Mouse (Mus musculus) c-Kit-negative CD71-positive TER-119-positive erythroid progenitor cells, embryonic 14.5 days (primary cell): ENCODE measurements around the gene Tmem169.
A peak's percentile ranks its signal among the peaks of the same experiment; 100 is the strongest.

Experiments used
- DNase-seq: peaks from one replicate; pipeline ENCODE4 v3.0.0-alpha.2; 2013; ENCODE audit warnings: low read depth, low spot score

Tmem169 gene

DNA sequence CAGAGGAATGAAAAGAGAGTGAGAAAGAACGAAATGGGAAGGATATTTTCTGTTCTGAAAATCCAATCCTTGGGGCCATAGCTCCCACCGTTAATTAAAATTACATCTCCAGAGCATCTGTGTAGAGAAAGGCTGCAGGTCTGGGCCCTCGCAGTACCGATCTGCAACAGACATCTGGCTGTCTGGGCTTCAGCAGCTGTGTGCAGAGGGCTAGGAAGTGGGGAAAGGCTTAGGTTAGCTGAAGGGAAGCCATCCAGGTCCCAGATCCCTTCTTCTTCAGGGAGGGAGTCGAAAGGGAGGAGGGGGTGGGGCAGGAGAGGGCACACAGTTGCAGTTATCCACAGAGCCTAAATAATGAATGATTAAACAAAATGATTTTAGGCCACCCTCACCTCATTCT is 370 bp downstream of the Tmem169 start:
- DNase-seq, result no peak

DNA sequence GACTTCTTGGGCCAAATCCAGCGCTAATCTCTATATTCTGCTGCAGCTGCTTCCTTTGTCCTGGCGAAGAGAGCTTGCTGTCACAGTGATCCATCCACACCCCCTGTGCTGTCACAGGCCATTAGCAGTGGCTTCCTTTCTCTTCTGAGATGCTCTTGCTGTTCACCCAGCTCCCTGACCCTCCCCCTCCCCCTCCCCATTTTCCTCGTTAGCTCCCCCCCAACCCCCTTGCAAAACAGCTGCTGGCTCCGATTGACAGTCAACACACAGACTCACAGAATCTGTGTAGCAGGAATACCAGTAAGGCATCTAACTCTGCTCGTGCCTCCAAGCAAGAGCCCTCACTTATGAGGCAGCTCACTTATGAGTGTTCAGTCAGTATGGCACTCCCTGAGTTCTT is 2.7 kb downstream of the Tmem169 start:
- no peak for DNase-seq

DNA sequence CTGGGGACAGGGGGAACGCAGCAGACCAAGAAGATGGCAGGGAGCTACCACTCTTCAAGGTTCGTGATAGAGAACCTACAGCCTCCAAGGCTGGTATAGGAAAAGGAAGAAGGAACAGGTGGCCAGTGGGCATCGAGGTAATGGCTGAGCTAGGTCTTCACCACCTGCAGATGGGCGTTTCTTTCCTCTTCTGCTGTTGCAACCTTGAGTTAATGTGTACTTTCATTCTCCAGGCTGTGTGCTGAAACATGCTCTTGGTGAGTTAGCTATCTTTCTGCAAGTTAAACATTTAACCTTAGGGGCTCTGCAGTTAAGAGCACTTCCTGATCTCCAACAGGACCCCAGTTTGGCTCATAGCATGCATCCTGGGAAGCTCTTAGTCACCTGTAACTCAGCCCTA is 3.7 kb downstream of the Tmem169 start:
- DNase-seq, result no peak

DNA sequence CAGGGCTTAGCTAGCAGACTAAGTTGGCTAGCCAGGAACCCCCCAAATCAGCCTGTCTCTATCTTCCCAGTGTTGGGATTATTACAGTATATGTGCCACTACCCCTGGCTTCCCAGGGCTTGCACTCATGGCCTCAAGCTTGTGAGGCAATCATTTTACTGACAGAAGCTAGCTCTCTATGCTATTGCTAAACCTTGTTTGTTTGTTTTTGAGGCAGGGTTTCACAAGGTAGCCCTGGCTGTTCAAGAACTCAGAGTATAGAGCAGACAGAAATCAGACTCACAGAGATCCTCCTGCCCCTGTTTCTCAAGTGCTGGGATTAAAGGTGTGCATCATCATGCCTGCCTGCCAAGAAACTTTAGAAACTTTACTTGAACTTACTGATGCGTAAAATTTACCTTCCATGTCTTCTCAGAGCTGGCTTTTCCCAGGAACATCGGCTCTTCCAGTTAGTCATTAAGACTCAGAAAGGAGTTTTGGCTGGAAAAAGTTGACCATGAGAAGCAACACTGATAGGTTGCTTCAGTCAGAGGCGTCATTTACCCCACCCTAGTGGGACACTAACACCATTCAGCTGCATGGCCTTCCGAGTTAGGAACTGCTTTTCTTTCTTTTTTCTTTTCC is 4.5 kb downstream of the Tmem169 start:
- DNase-seq, result no peak

DNA sequence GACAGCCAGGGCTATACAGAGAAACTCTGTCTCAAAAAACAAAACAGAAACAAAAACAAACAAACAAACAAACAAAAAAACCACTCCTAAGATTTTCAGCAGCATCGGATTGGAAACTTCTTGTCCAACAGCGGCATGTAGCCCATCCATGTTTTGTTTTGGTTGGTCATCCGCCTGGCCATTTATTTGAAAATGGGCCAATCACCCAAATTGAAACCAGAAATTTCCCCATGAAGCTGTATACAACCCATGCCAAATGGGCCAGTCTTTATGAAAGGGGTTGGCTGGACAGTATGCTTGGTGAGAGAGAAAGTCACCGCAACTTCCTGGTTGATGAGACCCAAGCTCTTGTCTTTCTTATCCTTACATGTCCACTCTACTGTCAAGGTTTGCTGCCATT is 6.7 kb downstream of the Tmem169 start:
- no peak for DNase-seq

DNA sequence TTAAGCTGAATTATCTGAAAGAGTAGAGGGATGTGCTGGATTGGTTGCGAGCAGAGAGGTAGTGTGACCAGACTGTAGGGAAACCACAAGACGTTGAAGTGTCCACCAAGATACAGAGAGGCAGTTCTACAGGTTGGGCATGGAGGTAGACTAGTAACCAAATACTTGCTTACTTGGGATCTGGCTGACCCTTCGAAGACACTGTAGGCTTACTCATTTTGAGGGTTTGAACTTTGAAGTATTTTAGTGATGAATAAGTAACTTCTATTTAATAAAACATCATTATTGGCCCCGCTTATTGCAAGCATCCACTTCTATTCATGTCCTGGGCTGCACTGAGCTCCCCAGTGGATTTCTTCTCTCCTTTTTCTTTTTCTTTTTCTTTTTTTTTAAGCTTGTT is 7.3 kb downstream of the Tmem169 start:
- no peak for DNase-seq

DNA sequence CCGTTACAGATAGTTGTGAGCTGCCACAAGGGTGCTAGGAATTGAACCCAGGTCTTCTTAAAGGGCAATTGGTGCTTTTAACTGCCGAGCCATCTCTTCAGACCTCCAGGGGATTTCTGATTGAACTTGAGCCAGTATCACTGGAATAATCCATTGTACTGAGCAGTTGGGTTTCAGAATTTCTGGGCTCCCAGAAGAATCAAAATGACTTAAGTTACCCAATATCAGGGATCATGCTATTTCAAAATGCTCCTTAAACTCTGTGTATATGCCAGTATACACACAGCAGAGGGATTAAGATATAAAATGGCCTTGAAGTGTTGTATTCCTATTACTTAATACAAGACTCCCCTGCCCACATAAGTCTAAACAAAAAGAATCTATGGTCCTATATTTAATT is 7.8 kb downstream of the Tmem169 start:
- no peak for DNase-seq

DNA sequence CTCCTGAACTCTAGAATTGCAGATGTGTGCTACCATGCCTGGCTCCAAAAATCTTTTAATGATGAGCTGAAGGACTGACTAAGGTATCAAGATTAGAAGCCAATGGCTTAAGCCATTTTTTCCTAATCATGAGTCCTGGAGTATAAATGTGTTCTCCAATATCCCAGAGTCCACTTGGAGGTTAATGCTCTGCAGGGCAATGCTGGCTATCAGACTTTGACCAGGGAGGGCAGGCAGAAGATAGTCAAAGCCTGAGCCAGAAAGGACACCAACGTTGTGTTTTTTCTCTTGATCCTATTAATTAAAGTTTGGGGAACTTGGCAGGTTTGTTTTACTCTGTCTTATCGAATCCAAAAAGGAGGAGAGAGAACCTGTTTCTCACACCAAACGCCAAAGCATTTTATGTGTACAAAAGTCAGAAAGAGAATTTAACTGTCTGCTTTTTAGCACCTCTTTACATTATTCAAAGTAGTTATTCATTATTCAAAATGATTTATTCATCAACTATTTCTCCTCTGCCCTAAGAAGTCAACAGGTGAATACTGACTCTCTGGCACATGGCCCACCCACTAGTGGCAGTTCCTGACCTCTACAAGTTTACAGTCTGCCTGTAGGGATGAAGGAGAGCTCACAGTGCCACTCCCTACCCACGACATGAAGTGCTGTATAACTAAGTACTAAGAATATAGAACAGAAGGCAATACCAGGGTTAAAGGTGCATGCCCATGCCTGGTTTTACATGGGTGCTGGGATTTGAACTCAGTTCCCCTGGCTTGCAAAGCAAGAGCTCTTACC is 9.9 kb downstream of the Tmem169 start:
- no peak for DNase-seq

DNA sequence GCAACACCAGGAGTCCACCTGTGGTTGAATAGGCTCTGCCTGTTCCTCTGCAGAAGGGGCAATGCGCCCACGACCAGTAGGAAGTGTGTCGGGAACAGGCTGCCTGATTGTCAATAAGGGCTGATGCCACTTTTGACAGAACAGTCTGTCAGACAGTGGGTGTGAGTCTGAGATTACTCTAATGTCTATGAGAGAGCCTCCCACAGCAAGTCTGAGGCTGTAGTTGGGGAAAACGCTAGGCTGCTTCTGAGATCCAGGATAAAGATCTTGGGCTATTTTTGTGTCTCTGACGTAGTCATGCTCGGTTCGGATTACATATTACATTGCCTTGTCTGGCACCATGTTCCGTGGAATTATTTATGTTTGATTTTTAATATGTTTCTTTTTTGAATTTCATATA is 11.6 kb downstream of the Tmem169 start:
- DNase-seq, result no peak

DNA sequence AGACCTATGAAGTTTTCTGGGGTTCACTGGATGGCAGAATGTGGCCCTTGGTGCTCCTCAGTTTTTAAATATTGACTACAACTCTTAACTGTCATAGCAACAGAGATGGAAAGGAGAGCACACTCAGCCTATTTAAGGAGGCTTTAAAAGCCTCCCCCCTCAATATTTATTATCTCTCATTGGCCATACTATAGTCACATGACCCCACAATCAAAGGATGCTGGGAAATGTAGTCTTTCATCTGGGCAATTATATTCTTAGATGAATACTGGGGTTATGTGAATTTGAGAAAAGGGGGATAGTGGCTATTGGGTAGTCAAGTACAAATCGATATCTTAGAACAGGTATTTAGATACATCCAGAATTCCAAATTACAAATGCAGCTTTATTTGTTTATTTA is 17.7 kb downstream of the Tmem169 start:
- DNase-seq, result no peak

DNA sequence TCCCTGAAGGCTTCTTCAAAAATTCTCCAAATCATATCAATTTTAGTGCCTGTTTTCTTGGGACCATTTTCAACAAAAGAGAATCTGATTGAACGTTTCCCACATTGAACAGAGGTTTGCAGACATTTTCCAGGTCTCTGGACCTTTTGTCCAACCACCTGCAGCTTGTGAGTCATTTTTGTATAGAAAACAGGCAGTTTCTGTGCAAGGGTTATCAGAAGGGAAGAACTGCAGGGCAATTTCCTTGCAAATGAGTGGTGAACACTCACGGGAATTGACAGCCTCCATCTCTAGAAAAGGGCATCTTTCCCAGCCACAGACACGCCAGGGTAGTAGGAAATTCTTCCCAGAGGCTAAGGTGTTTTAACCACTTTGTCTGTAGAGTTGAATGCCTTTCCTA is 22.1 kb downstream of the Tmem169 start:
- DNase-seq, result no peak

DNA sequence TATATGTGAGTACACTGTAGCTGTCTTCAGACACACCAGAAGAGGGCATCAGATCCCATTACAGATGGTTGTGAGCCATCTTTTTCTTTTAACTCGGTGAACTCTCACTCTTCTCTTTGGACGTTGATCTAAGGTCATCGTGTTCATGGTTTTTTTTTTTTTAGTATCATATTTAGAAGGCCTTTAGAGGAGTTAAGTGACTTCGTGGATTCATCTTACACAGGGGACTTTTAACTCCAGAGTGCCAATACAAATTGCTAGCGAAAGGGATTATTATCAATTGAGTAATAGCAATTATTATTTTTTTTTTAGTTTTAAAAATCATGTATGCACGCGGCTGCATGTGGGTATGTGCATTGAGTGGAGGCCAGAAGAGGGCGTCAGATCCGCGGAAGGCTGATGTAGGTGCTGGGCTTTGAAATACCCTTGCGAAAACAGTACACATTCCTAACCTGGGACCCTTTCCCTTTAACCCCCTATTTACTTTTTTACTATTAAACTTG is 22.6 kb downstream of the Tmem169 start:
- no peak for DNase-seq

DNA sequence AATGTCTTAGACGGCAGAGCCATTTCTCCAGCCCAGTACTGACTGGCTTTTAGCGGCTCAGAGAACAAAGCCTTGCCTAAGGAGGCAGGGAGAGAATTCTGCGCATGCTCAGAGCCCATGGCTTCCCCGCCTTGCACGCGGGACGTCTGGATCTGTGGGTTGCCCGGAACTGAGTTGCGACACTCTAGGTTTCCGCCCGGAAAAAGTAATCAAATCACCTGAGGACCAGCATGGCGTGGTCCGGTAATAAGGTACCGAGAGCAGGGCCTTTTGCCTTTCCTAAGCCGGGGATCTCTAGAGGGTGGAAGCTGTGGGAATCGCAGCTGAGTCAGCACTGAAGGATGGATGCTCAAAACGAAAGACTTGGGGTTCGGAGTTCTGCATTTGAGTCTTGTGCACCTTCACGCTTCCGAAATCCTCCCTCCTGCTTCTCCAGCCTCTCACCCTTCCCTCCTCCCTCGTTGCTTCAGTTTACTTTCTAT is 23.2 kb downstream of the Tmem169 start, which contains the start of gene Xrcc5:
Gene Xrcc5 (plus strand): TSS at position 105 of the 482 bp plus-strand sequence.
- peak; percentile 85 for DNase-seq

DNA sequence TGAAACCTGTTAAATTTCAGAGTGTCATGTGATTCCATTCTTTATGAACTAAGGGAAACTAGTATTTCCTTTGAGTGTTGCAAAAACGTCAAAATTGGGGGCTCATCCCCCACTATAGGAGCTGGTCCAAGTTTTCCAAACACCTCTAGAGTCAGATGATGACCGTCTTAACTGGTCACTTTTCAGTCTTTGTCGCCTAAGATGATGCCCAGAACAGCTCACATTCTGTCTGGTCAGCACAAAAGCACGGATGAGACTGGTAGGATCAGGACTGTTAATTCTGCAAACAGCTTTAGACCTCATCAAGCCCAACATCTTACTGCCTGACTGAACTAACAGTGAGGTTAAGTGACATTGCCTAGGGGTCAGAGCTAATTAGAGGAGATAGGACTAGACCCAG is 24.8 kb downstream of the Tmem169 start:
- DNase-seq, result no peak

DNA sequence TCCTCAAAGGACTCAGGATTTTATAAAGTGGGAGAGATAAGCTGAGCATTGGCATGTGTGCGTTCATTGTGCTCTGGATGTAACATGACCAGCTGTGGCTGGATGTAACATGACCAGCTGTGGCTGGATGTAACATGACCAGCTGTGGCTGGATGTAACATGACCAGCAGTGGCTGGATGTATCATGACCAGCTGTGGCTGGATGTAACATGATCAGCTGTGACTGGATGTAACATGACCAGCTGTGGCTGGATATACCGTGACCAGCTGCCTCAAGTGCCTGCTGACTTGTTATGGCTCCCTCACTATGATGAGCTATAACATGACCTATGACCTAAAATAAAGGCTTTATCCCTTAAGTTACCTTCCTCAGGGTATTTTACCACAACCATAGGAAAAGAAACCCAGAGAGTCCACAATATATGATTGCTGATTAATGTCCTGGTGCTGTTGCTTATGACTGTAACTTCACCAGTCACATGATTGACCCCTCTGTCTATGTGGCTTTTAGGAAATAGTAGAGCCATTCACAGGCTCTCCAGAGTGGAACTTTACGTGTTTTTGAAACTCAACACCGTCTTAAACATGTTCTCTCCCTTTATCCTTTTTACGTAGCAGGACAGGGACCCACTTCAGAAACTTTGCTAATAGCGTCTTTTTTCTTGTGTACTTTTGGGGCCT is 25.7 kb downstream of the Tmem169 start:
- DNase-seq, result no peak

DNA sequence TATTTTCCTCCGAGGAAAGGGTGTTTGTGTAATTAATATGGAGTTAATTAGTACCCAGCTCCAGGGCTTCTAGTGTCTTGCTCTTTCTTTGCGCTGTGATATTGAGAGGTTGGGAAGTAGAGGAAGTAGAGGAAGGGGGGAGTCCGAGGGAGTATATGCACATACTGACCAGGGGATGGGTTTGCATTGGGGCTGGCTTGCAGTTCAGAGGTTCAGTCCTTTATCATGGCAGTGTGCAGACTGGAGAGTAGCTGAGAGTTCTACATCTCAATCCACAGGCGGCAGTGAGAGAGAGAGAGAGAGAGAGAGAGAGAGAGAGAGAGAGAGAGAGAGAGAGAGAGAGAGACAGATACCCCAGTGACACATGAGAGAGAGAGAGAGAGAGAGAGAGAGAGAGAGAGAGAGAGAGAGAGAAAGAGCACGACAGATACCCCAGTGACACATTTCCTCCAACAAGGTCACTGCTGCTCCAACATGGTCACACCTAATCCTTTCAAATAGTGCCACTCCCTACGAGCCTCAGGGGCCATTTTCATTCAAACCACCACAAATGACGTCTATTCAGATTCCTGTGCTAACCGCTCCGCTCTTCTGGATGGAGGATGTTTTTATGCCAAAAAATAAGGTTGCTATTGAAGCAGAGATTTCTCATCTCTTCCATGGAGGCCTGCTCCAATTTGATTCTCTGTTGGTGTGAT is 28.7 kb downstream of the Tmem169 start:
- no peak for DNase-seq

DNA sequence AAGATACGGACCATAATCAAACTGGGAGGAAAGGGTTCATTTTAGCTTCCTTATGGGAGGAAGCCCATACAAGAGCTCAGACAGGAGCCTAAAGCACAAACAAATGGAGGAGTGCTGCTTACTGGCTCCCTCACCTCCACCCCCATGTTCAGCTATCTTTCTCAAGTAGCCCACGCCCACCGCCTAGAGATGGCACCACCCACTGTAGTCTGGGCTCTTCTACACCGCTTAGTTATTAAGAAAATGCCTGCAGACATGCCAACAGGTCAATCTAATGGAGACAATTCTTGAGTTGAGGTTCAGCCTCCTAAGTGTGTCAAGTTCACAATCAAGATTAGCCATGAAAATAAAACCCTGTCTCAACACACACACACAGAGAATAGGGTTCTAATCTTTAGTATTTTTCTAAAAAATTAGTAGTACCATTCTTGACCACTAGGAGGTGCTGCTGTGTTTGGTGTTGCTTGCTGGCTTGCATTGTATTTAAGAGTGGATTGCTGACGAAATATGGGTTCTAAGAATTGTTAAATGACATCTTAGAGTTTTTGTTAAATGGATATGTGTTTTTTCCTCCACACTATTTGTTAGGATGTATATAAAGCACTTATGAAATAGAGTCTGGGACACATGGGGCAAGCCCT is 29.4 kb downstream of the Tmem169 start:
- DNase-seq, result peak; percentile 22

DNA sequence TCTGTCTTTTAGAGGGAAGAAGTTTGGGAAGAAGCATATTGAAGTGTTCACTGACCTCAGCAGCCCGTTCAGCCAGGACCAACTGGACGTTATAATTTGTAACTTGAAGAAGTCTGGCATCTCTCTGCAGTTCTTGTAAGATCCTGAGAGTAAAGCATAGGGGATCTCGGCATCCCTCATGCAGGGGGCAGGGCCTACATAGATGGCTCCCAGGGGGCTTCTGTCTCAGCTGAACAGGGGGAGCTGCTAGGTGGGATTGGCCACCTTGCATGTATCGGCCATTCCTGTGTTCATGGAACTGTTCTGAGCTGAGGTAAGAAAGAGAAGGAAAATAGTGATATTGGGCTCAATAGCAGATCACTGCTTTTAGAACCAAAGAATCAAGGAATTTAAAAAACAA is 31.3 kb downstream of the Tmem169 start:
- DNase-seq, result no peak

DNA sequence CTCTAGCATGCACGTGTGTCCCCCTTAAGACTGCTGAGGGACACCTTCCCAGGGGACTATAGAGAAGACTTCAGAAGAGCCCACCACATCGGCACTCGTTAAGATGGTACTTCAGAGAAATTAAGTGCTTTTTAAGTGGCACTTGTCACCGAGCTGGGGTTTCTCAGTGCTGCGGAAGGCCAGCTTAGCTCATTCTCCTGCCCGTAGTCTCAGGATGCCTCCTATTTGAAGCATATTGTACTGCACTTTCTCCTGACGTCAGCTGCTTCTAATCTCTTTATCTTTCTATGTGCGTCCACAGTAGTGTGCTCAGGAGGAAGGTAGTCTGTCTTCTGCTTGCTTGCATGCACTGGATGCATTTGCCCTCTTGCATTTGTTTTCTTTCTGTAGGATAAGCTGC is 32.2 kb downstream of the Tmem169 start:
- no peak for DNase-seq

DNA sequence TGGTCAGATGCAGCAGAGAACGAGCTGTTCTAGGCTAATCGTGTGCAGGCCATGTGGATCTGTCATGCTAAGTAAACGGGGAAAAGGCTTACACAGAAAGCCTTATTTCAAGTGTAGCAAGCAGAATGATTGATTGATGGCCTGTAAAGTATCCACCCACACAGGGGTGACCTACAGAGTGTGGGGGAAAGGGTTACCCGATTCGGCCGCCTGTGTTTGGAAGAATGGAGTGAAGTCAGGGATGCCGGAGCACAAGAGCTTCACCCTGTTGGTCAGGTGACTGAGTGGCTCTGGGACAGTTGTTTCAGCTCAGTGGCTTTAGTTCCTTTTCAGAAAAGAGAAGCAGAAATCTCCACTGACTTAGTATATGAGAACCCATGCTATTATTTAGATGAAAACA is 32.7 kb downstream of the Tmem169 start:
- no peak for DNase-seq

DNA sequence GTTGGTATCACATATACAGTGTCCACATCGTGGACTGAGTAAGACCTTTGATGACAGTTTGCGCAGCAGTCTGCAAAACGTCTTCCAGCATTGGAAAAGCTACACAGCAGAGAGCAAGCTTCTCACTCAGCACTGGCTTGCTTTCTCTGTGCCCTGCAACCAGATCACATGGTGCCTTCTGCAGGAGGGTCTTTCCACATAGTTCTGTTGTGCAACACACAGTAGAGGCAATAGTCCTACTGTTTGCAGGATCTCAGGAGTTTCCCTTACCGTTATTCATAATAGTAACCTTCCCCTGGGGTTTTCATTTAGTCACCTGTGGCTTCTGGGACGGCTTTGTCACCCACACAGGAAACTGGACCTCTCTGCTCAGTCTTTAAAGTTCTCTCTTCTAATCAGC is 36.6 kb downstream of the Tmem169 start:
- no peak for DNase-seq
